Comparison of ENCODE assay signal across 18 mouse cellular contexts in genomic region chr13:70655570-70655969, GRCm38 (mm10). TPM values are rescaled to one million over a fixed set of nuclear protein-coding genes. Genes with fewer than 3 reads are reported as not detected.
DNase-seq lines count a peak whose midpoint lies in the region; ATAC-seq lines count a peak whose summit lies in the region.
"Had no signal": no experiment of that assay in that cellular context is flagged by ENCODE, and none has a peak within 500 bp of the region (broad histone marks: within the 10 kb centered on the region; RNA-seq: fewer than 3 reads in every experiment).

No protein-coding gene starts in this region.

- ATAC-seq in megakaryocyte-erythroid progenitor cell, adult 5-6 weeks (replicated peaks; ENCODE audit: low FRiP score, low TSS enrichment, poor library complexity, severe bottlenecking): no peak
- ATAC-seq in hindbrain, embryonic 12.5 days (ENCODE audit: low FRiP score): no peak
- ATAC-seq: CD4-positive, CD25-positive, alpha-beta regulatory T cell, adult 4 months; midbrain, embryonic 15.5 days had no signal

- H3K4me2 ChIP-seq in hindbrain, embryonic 12.5 days (replicated peaks): no peak overlapping the region
- H3K4me2 ChIP-seq: embryonic facial prominence, embryonic 13.5 days; heart, embryonic 11.5 days; liver, embryonic 13.5 days; midbrain, embryonic 15.5 days had no signal

- no peak overlapping the region for H3K4me3 ChIP-seq in hindbrain, embryonic 12.5 days
- H3K4me3 ChIP-seq: embryonic facial prominence, embryonic 13.5 days; liver, embryonic 13.5 days; midbrain, embryonic 15.5 days had no signal

- H3K36me3 ChIP-seq in hindbrain, embryonic 12.5 days: no peaks in the 10 kb centered on the region
- H3K36me3 ChIP-seq: embryonic facial prominence, embryonic 13.5 days; G1E; liver, embryonic 13.5 days; midbrain, embryonic 15.5 days had no signal

- H3K9me3 ChIP-seq in hindbrain, embryonic 12.5 days (replicated peaks): no peaks in the 10 kb centered on the region
- H3K9me3 ChIP-seq: embryonic facial prominence, embryonic 13.5 days; liver, embryonic 13.5 days; midbrain, embryonic 15.5 days had no signal

- DNase-seq in heart, adult 11 months: peak; percentile 89
- DNase-seq in heart, adult 18-20 months: no peak
- DNase-seq in ovary, adult 18-20 months (ENCODE audit: low spot score): peak; percentile 33
- no peak for DNase-seq in ovary, postnatal 36 days (ENCODE audit: low spot score)
- DNase-seq in adrenal gland, postnatal 36 days: peak; percentile 26 to 43
- peak; percentile 52 for DNase-seq in lung, postnatal 36 days
- DNase-seq: cerebellum, adult 9-10 months; gastrocnemius, postnatal 25 days; liver, embryonic 13.5 days; spleen, adult 18-20 months; thymus, postnatal 14 days had no signal

- no peak overlapping the region for H3K9ac ChIP-seq in hindbrain, embryonic 12.5 days
- H3K9ac ChIP-seq: embryonic facial prominence, embryonic 13.5 days; liver, embryonic 13.5 days; midbrain, embryonic 15.5 days had no signal

- WGBS in hindbrain, embryonic 12.5 days: 79% methylated on average over 12 of the region's 12 CpGs

- H3K27ac ChIP-seq in hindbrain, embryonic 12.5 days: no peak overlapping the region
- H3K27ac ChIP-seq: embryonic facial prominence, embryonic 13.5 days; liver, embryonic 13.5 days; midbrain, embryonic 15.5 days had no signal

- H3K27me3 ChIP-seq in hindbrain, embryonic 12.5 days: no peaks in the 10 kb centered on the region
- H3K27me3 ChIP-seq: embryonic facial prominence, embryonic 13.5 days; liver, embryonic 13.5 days; midbrain, embryonic 15.5 days had no signal

- H3K4me1 ChIP-seq in hindbrain, embryonic 12.5 days: peaks cover 4% of the 10 kb centered on the region; the same call in 1 of the 2 replicates
- H3K4me1 ChIP-seq: liver, embryonic 13.5 days; midbrain, embryonic 15.5 days had no signal

RNA-seq across cellular contexts. Expression of gene Ice1, which starts 18.1 kb away (rescaled TPM):
- total RNA-seq in heart, adult 18-20 months (2021): 10 to 100 TPM; 29.4 to 29.9 TPM
- 10 to 100 TPM; 27.5 TPM for total RNA-seq in adrenal gland, postnatal 36 days (2021)
- 34.9 and 41.7 TPM in 2 replicates for total RNA-seq in megakaryocyte-erythroid progenitor cell, adult 5-6 weeks (2014; fragmentation: Nextera tagmentation)
- 34.6 and 44.0 TPM in 2 replicates for total RNA-seq in megakaryocyte-erythroid progenitor cell, adult 5-6 weeks (2017)
- 34.5 and 37.2 TPM in 2 replicates for polyA plus RNA-seq in hindbrain, embryonic 12.5 days (2016; fragmentation: Nextera tagmentation; extraction: Ambion mirVana)

Comparison
In these comparisons a context has a peak if more than half of its experiments do, and no peak if none do; other contexts are left out.
1. DNase-seq: peak in heart, adult 11 months (single experiment), ovary, adult 18-20 months (single experiment), adrenal gland, postnatal 36 days (2 of 2) and lung, postnatal 36 days (single experiment); none in heart, adult 18-20 months (0 of 2) and ovary, postnatal 36 days (single experiment).